Mouse (Mus musculus) cerebral cortex, adult 2 months (tissue): ENCODE measurements around the gene Med15.

Source experiments
- WGBS: fragments of 180-500 bp; shearing (Covaris S2); methylation state at CpG from one replicate; pipeline ENCODE4 v1.1.7; 2018; 5-methylcytosine and 5-hydroxymethylcytosine counted together

Med15 gene

GRCm38 (mm10) chr16:17647156-17647555 is 85.5 kb downstream of the Med15 start:
- WGBS = 47% methylated on average over 1 of the region's 1 CpGs

GRCm38 (mm10) chr16:17646310-17647114 is 86.2 kb downstream of the Med15 start, which contains the start of gene Ccdc74a:
Gene Ccdc74a (plus strand): TSS chr16:17646470.
- 2% methylated on average over 65 of the region's 65 CpGs for WGBS

- WGBS = 88% methylated on average over 4 of the region's 4 CpGs
Measured at GRCm38 (mm10) chr16:17643437-17643990, 89.2 kb downstream of the Med15 start.

- 63% methylated on average over 8 of the region's 8 CpGs for WGBS
Measured at GRCm38 (mm10) chr16:17642311-17642710, 90.4 kb downstream of the Med15 start.

- WGBS = 90% methylated on average over 6 of the region's 6 CpGs
Measured at GRCm38 (mm10) chr16:17641301-17641700, 91.4 kb downstream of the Med15 start.

GRCm38 (mm10) chr16:17640706-17641105 is 92.0 kb downstream of the Med15 start:
- WGBS = 87% methylated on average over 9 of the region's 9 CpGs

- 94% methylated on average over 6 of the region's 6 CpGs for WGBS
Measured at GRCm38 (mm10) chr16:17639951-17640350, 92.7 kb downstream of the Med15 start.

GRCm38 (mm10) chr16:17639081-17639480 is 93.6 kb downstream of the Med15 start:
- WGBS = 91% methylated on average over 3 of the region's 3 CpGs

GRCm38 (mm10) chr16:17638036-17638628 is 94.6 kb downstream of the Med15 start:
- WGBS = 82% methylated on average over 9 of the region's 9 CpGs

- 88% methylated on average over 2 of the region's 2 CpGs for WGBS
Measured at GRCm38 (mm10) chr16:17637610-17638009, 95.1 kb downstream of the Med15 start.

- WGBS = 77% methylated on average over 2 of the region's 2 CpGs
Measured at GRCm38 (mm10) chr16:17636904-17637303, 95.8 kb downstream of the Med15 start.

GRCm38 (mm10) chr16:17633481-17634181 is 99.1 kb downstream of the Med15 start:
- WGBS = 65% methylated on average over 8 of the region's 8 CpGs

- 70% methylated on average over 2 of the region's 2 CpGs for WGBS
Measured at GRCm38 (mm10) chr16:17632580-17632979, 100.1 kb downstream of the Med15 start.

- WGBS = 72% methylated on average over 5 of the region's 5 CpGs
Measured at GRCm38 (mm10) chr16:17626269-17626555, 106.5 kb downstream of the Med15 start.

- 66% methylated on average over 8 of the region's 8 CpGs for WGBS
Measured at GRCm38 (mm10) chr16:17625488-17626268, 107.0 kb downstream of the Med15 start.

GRCm38 (mm10) chr16:17621936-17622335 is 110.8 kb downstream of the Med15 start:
- 83% methylated on average over 1 of the region's 1 CpGs for WGBS

- 1% methylated on average over 60 of the region's 60 CpGs for WGBS
Measured at GRCm38 (mm10) chr16:17619198-17620105, 113.2 kb downstream of the Med15 start, which contains the start of gene Smpd4. Gene Smpd4 (plus strand): TSS chr16:17619354.

- 16% methylated on average over 13 of the region's 13 CpGs for WGBS
Measured at GRCm38 (mm10) chr16:17617922-17618565, 114.6 kb downstream of the Med15 start.

- WGBS = 78% methylated on average over 5 of the region's 5 CpGs
Measured at GRCm38 (mm10) chr16:17616212-17616611, 116.5 kb downstream of the Med15 start.

- WGBS = 83% methylated on average over 6 of the region's 6 CpGs
Measured at GRCm38 (mm10) chr16:17614740-17615139, 118.0 kb downstream of the Med15 start.
